Mouse (Mus musculus): ENCODE results near the gene Slc2a1.

The Slc2a1 gene

GRCm38 (mm10) chr4:119178331-119178730 is 69.8 kb downstream of the Slc2a1 start:
- DNase-seq (ENCODE audit: low read depth, low spot score) = no peak

DNA sequence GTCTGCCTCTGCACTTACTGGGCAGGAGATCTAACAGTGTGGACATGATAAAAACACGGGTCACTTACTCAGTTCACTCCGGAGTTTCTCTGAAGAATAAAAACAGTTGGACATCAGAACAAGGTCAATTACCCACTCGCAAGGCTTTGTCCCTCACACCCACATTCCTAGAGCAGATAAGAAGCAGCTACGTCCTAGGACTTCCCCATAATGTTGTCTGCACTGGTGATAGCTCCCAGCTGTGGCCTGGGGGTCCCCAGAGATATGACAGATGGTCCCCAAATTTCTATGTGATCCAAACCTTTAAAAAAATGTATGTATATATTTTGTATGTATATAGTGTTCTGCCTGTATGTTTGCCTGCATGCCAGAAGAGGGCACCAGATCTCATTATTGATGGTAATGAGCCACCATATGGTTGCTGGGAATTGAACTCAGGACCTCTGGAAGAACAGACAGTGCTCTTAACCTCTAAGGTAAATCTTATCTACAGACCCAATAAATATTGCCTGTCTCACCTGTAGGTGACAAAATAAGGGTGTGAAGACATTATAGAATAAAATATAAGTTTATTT is 71.7 kb downstream of the Slc2a1 start:
- no peak for DNase-seq (ENCODE audit: low read depth, low spot score)

- DNase-seq (ENCODE audit: low read depth, low spot score) = no peak
These were observed 72.9 kb downstream of the Slc2a1 start for GRCm38 (mm10) chr4:119181456-119181855.

- no peak for DNase-seq (ENCODE audit: low read depth, low spot score)
These were observed 75.0 kb downstream of the Slc2a1 start for GRCm38 (mm10) chr4:119183525-119183924.

GRCm38 (mm10) chr4:119185771-119186170 is 77.3 kb downstream of the Slc2a1 start:
- no peak for DNase-seq (ENCODE audit: low read depth, low spot score)

Data from 3T3-L1 (cell line).